Mouse (Mus musculus) bone marrow macrophage, adult 2 months (primary cell): Measurements from ENCODE around the gene Serpina3i. TPM values are rescaled to one million over a fixed set of nuclear protein-coding genes. Genes with fewer than 3 reads are reported as not detected.

Source experiments
- H3K27ac ChIP-seq: 2 replicates; pipeline ENCODE4 v1.5.1; 2012; ENCODE audit warnings: low read depth, low read length; ENCODE audit not compliant: insufficient read depth
- H3K4me1 ChIP-seq: 2 replicates; pipeline ENCODE4 v1.6.1; 2012; ENCODE audit warnings: low read length; ENCODE audit not compliant: control insufficient read depth, insufficient read depth
- H3K4me3 ChIP-seq: 2 replicates; pipeline ENCODE4 v1.5.1; 2012; ENCODE audit warnings: mild to moderate bottlenecking, low read length, moderate library complexity; ENCODE audit not compliant: insufficient read depth
- CTCF ChIP-seq: IDR thresholded peaks from 2 replicates; pipeline ENCODE4 v1.5.1; 2012; ENCODE audit warnings: low read depth, mild to moderate bottlenecking, low read length, moderate library complexity
- POLR2A ChIP-seq: IDR thresholded peaks from 2 replicates; pipeline ENCODE4 v1.6.1; 2012; ENCODE audit warnings: mild to moderate bottlenecking, low read depth, low read length, borderline replicate concordance
- polyA plus RNA-seq: library from polyadenylated mRNA; stranded (reverse); fragments of >200 nt; gene quantifications from 2 replicates; pipeline ENCODE4 v1.2.4, GENCODE M21; 2012; ENCODE audit not compliant: missing spikeins, insufficient read depth, insufficient read length

Serpina3i gene
- polyA plus RNA-seq, 1 experiment = not detected

- TF ChIP-seq CTCF (no peak), POLR2A (no peak)
- no peak overlapping the region for H3K27ac ChIP-seq
- no peak overlapping the region for H3K4me3 ChIP-seq
- H3K4me1 ChIP-seq = no peaks in the 10 kb centered on the region
Measured at GRCm38 (mm10) chr12:104288336-104288735, 25.4 kb downstream of the Serpina3i start.

GRCm38 (mm10) chr12:104289872-104290271 is 26.9 kb downstream of the Serpina3i start:
- no peak for TF ChIP-seq POLR2A
- TF ChIP-seq CTCF = no peak
- Histone ChIP-seq H3K4me3 (no peak overlapping the region), H3K27ac (no peak overlapping the region)

GRCm38 (mm10) chr12:104293963-104294362 is 31.0 kb downstream of the Serpina3i start:
- Histone ChIP-seq H3K27ac (no peak overlapping the region), H3K4me1 (no peaks in the 10 kb centered on the region), H3K4me3 (no peak overlapping the region)
- TF ChIP-seq POLR2A = no peak

More at GRCm38 (mm10) chr12:104289872-104290271, 26.9 kb downstream of the Serpina3i start:
- H3K4me1 ChIP-seq = no peaks in the 10 kb centered on the region

GRCm38 (mm10) chr12:104298049-104298448 is 35.1 kb downstream of the Serpina3i start:
- TF ChIP-seq POLR2A = no peak
- no peak for TF ChIP-seq CTCF
- no peaks in the 10 kb centered on the region for H3K4me1 ChIP-seq
- no peak overlapping the region for H3K4me3 ChIP-seq
- no peak overlapping the region for H3K27ac ChIP-seq

- TF ChIP-seq CTCF = no peak
- H3K4me1 ChIP-seq = no peaks in the 10 kb centered on the region
- no peak overlapping the region for H3K4me3 ChIP-seq
- H3K27ac ChIP-seq = no peak overlapping the region
Measured at GRCm38 (mm10) chr12:104305991-104306390, 43.1 kb downstream of the Serpina3i start.

GRCm38 (mm10) chr12:104314253-104314652 is 51.3 kb downstream of the Serpina3i start, which contains the start of gene Serpina3j:
TSS of gene Serpina3j (plus strand) at chr12:104314553.
- Histone ChIP-seq H3K4me3 (no peak within 1 kb of the TSS), H3K4me1 (no peaks in the 10 kb centered on the region), H3K27ac (no peak within 1 kb of the TSS)
- TF ChIP-seq CTCF = no peak

Other genes starting within 250 kb of the Serpina3i start
- not detected in 2 replicates for gene Serpina9, start 249.4 kb upstream of the Serpina3i start, polyA plus RNA-seq
- not detected in 2 replicates for gene Serpina12, start 218.7 kb upstream of the Serpina3i start, polyA plus RNA-seq
- not detected in 2 replicates for gene Serpina5, start 162.0 kb upstream of the Serpina3i start, polyA plus RNA-seq
- gene Serpina3a, start 150.4 kb upstream of the Serpina3i start, polyA plus RNA-seq = not detected in 2 replicates
- not detected in 2 replicates for gene Serpina3b, start 135.1 kb upstream of the Serpina3i start, polyA plus RNA-seq
- not detected in 2 replicates for gene Serpina3c, start 109.3 kb upstream of the Serpina3i start, polyA plus RNA-seq
- not detected in 2 replicates for gene Serpina3f, start 48.6 kb upstream of the Serpina3i start, polyA plus RNA-seq
- gene Serpina3g, start 26.9 kb upstream of the Serpina3i start, polyA plus RNA-seq = 0.66 and 0.75 TPM in 2 replicates
- not detected in 2 replicates for gene Serpina3j, start 51.4 kb downstream of the Serpina3i start, polyA plus RNA-seq
- not detected in 2 replicates for gene Serpina3k, start 75.4 kb downstream of the Serpina3i start, polyA plus RNA-seq
- not detected in 2 replicates for gene Serpina3m, start 75.4 kb downstream of the Serpina3i start, polyA plus RNA-seq
- gene Serpina3n, start 143.6 kb downstream of the Serpina3i start, polyA plus RNA-seq = not detected in 2 replicates
- not detected in 2 replicates for gene Gsc, start 210.2 kb downstream of the Serpina3i start, polyA plus RNA-seq